Mouse (Mus musculus): ENCODE data around the gene Olfr1339.

Gene Olfr1339

DNA sequence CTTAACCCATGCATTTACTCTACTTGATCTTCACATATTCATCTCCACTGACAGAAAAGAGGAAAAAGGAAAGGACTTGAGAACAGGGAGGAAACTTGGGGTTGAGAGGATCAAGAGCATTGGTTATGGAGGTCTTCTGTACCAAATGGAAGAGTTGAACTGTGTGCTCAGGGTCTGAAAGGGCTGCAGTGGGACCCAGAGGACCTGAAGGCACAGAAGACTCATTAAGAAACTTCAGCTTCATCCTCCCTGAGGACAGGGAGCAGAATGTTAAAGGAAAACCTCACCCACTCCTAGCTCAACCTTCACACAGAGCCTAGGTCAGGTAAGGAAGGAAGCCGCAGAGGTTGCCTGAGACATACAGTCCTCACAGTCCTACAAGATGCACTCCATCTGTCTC is at the start of gene Olfr1339:
Olfr1339 (plus strand) TSS at position 301 of the 400 bp plus-strand sequence.
- no peak for DNase-seq (ENCODE audit: extremely low read depth, low read depth, low spot score)

DNA sequence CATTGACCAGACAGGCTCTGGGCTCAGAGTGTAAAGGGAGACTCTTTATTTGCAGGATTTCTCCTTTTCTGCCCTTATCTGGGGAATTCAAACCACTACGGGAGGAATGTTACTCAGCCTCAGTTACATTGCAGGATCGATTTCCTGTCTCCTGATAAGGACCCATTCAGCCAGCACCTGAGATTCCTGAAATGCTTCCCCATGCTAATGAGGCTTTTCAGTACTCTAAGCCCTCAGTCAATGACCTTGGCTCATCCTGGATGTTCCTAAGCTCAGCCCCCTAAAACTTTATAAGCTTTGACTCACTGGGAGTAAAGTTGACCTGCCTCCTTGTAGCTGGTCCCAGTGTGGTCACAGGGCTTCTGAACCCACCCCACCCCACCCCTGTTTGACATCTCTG is 44.9 kb upstream of the Olfr1339 start:
- DNase-seq (ENCODE audit: extremely low read depth, low read depth, low spot score), result no peak

- no peak for DNase-seq (ENCODE audit: extremely low read depth, low read depth, low spot score)
Measured at GRCm38 (mm10) chr4:118692412-118692973, 39.5 kb upstream of the Olfr1339 start, which contains the start of gene Olfr1342. Gene Olfr1342, minus strand, starts transcription at chr4:118692756.

DNA sequence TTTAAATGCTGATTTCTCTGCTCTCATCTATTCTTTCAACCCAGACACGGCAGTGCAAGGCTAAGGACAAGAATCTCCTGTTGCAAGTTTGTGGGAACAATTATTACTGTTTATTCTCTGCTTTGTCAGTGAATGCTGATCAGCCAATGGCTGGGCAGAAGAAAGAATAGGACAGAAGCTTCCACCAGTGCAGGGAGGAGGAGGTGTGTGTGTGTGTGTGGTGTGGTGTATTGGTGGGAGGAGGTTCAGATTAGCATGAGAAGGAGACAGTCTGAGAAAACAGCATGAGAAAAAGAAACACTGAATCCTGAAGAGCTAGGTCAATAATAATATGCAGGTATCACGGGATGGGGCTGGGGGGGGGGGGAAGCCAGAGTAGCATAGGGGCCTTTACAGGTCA is 38.2 kb upstream of the Olfr1339 start:
- DNase-seq (ENCODE audit: extremely low read depth, low read depth, low spot score), result no peak

GRCm38 (mm10) chr4:118703223-118703622 is 28.8 kb upstream of the Olfr1339 start, which contains the start of gene Olfr1341:
Gene Olfr1341, plus strand, starts transcription at chr4:118703523.
- DNase-seq (ENCODE audit: extremely low read depth, low read depth, low spot score), result no peak

- no peak for DNase-seq (ENCODE audit: extremely low read depth, low read depth, low spot score)
Measured at GRCm38 (mm10) chr4:118708086-118708485, 23.9 kb upstream of the Olfr1339 start.

- DNase-seq (ENCODE audit: extremely low read depth, low read depth, low spot score), result no peak
Measured at GRCm38 (mm10) chr4:118711656-118712055, 20.3 kb upstream of the Olfr1339 start.

DNA sequence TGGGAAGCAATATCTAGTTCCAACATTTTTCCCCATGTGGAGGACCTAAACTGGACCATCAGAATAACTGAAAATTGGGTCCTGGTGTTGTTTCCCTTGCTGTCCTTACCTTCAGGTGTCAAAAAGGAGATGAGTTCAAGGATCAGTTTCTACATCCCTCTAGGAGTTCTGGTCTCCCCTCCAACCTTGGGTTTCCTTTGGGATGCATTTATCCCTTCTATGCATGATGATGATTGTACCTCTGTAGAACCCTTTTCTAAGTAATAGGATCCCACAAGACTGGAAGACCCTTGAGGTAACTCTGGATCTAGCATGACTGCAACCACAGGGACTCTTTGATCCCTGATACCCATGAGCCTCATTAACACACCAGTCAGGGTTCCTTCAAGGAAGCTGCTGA is 12.1 kb upstream of the Olfr1339 start, which contains the start of gene Olfr1340:
Olfr1340 (plus strand) TSS at position 301 of the 400 bp plus-strand sequence.
- no peak for DNase-seq (ENCODE audit: extremely low read depth, low read depth, low spot score)

DNA sequence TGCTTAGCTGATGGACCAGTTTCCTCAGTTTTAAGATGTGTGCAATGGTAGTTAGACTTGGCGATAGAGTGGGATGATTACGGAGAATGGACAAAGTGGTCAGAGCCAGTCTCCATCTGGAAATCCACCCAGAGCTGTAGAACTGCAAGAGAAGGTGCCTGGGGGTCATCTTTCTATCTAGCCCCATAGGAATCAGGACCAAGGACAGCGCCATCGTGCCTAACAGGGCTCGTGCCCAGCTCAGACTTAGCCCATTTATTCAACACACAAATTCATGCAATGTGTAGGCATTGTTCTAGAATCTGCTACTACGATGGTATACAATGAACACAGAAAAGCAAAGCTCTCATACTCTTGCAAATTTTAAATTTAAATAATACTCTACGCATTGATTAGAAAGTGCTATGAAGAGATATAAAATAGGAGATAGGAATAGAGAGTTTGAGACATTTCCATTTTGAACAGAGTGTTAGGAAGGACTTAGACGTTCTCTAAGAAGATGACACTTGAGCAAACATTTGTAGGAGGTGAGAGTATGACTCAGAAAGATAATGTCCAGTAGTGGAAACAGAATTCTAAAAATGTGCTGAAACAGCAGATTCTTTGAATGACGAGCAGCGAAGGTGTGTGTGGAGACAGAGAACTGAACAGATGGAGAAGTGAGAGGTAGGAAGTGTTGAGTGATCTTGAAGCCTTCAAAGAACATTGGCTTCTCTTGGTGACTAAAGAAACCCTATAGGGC is 10.1 kb upstream of the Olfr1339 start:
- DNase-seq (ENCODE audit: extremely low read depth, low read depth, low spot score), result no peak

DNA sequence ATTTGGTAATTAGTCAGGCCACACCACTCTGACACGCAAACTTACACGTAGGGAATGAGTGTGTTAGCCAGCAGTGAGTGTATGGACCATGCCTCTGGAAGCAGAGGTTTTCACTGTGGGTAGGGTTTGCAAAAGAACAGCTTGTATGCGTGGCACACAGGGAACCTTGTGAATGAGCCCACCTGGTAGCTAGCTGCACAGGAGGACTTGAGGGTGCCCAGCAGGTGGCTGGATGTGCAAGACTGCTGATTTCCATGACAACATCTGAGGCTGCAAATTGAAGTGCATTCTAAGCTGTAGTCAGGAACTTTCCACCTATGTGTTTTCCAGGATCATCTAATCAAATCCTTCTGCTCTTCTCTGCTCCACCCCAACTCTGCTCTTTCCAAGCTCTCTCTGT is 7.6 kb downstream of the Olfr1339 start:
- DNase-seq (ENCODE audit: extremely low read depth, low read depth, low spot score), result no peak

- no peak for DNase-seq (ENCODE audit: extremely low read depth, low read depth, low spot score)
Measured at GRCm38 (mm10) chr4:118740988-118741698, 9.2 kb downstream of the Olfr1339 start.

- no peak for DNase-seq (ENCODE audit: extremely low read depth, low read depth, low spot score)
Measured at GRCm38 (mm10) chr4:118741881-118742280, 9.9 kb downstream of the Olfr1339 start.

- DNase-seq (ENCODE audit: extremely low read depth, low read depth, low spot score), result no peak
Measured at GRCm38 (mm10) chr4:118758637-118759036, 26.7 kb downstream of the Olfr1339 start, which contains the start of gene Olfr1338. Gene Olfr1338, minus strand, starts transcription at chr4:118758737.

- DNase-seq (ENCODE audit: extremely low read depth, low read depth, low spot score), result no peak
Measured at GRCm38 (mm10) chr4:118782486-118782885, 50.5 kb downstream of the Olfr1339 start, which contains the start of gene Olfr1337. Gene Olfr1337, minus strand, starts transcription at chr4:118782586.
